In the genomic region with DNA sequence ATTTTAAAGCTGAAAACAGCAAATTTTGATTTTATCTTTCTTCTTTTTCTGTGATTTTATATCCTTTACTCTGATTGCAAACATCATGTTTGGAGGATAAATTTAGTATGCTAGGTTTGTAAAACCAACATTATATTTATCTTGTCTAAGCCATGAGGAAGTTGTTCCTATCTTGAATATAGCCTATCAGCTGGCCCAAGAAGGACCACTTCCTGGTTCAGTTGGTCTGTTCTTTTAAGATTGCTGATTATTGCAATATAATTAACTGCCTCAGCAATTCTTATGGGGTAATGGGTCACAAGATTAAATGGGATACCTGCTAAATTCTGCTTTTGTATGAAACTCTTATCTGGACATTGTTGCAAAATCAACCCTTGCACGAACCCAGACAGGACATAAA, we compare ENCODE assay signal across 17 mouse cellular contexts.
"Had no signal": no experiment of that assay in that cellular context is flagged by ENCODE, and none has a peak within 500 bp of the region (broad histone marks: within the 10 kb centered on the region; RNA-seq: fewer than 3 reads in every experiment).

No protein-coding gene starts in this region.

- H3K4me3 ChIP-seq: neural tube, embryonic 12.5 days; neural tube, embryonic 13.5 days; neural tube, embryonic 15.5 days; stomach, embryonic 15.5 days had no signal

- H3K9ac ChIP-seq: neural tube, embryonic 12.5 days; neural tube, embryonic 13.5 days; neural tube, embryonic 15.5 days; stomach, embryonic 15.5 days had no signal

- H3K4me1 ChIP-seq: neural tube, embryonic 12.5 days; neural tube, embryonic 13.5 days; neural tube, embryonic 15.5 days; stomach, embryonic 15.5 days had no signal

- DNase-seq: retina, postnatal 1 day; right cerebral cortex, adult 18-20 months; right cerebral cortex, postnatal 14 days; right cerebral cortex, postnatal 25 days; right cerebral cortex, postnatal 4 days; spleen, adult 18-20 months; thymus, adult 18-20 months; thymus, adult 2 months; thymus, postnatal 14 days; thymus, postnatal 25 days; thymus, postnatal 36 days; thymus, postnatal 4 days had no signal

- H3K27ac ChIP-seq: neural tube, embryonic 12.5 days; neural tube, embryonic 13.5 days; neural tube, embryonic 15.5 days; stomach, embryonic 15.5 days; stomach, postnatal 0 days had no signal

- H3K36me3 ChIP-seq: neural tube, embryonic 12.5 days; neural tube, embryonic 13.5 days; neural tube, embryonic 15.5 days; stomach, embryonic 15.5 days had no signal

- H3K27me3 ChIP-seq: neural tube, embryonic 12.5 days; neural tube, embryonic 13.5 days; neural tube, embryonic 15.5 days; stomach, embryonic 15.5 days had no signal

- H3K9me3 ChIP-seq: neural tube, embryonic 12.5 days; neural tube, embryonic 13.5 days; neural tube, embryonic 15.5 days; stomach, embryonic 15.5 days had no signal
